Mouse (Mus musculus) liver, embryonic 14.5 days (tissue): ENCODE measurements at regions not wholly inside any gene's neighbourhood (a gene's known extent, or its start where the extent isn't known, plus 50 kb on each side); places are given as distances from the start of the nearest gene placed in this dataset.

Source experiments
- CTCF ChIP-seq: IDR thresholded peaks from 2 replicates; pipeline ENCODE4 v1.5.1; 2016; ENCODE audit warnings: antibody characterized with exemption, low read depth, control low read depth
- EP300 ChIP-seq: IDR thresholded peaks from 2 replicates; pipeline ENCODE4 v1.6.1; 2016; ENCODE audit warnings: antibody characterized with exemption, low read depth

DNA sequence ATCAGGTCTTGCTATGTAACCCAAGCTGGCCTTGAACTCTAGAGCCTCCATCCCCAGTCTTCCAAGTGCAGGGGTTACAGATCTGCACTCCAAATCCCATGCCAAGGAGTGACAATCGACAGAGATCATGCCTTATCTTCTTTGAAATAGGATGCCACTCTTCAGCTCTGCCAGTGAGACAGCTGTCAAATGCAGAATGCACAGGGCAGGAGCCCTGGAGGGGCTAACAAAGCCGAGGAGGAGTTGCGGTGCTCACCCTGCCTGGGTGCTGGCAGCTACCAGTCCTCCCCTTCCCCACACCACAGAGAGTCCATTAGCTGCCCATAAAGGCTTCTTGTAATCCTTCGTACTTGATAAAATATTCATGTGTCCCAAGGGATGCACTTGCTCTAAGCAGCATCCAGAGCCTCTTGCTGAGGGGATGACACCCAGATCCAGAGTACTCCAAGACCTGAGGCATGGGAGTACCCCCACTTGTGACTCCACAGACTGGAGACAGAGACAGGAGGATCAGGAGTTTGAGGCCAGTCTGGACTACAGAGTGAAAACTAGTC, 71.1 kb downstream of the Kctd15 start:
- TF ChIP-seq CTCF (no peak), EP300 (no peak)
